Mouse (Mus musculus) midbrain, embryonic 14.5 days (tissue): ENCODE measurements at regions not wholly inside any gene's neighbourhood (a gene's known extent, or its start where the extent isn't known, plus 50 kb on each side); places are given as distances from the start of the nearest gene placed in this dataset.

Experiments
- ATAC-seq: fragments of 200-750 bp; cut with Nextera tagmentation; 2 replicates; pipeline ENCODE4 v1.8.0; 2017; ENCODE audit warnings: moderate number of reproducible peaks, moderate library complexity; ENCODE audit not compliant: low FRiP score, low TSS enrichment
- DNase-seq: peaks from one replicate; pipeline ENCODE4 v3.0.0-alpha.2; 2015
- H3K27ac ChIP-seq: fragments of 300-500 bp; sonication (generic); replicated peaks from 2 replicates; pipeline ENCODE4 v1.5.1; 2014; ENCODE audit warnings: mild to moderate bottlenecking, low read depth, low read length, moderate library complexity
- H3K27me3 ChIP-seq: fragments of 300-500 bp; sonication (generic); 2 replicates; pipeline ENCODE4 v1.6.1; 2014; ENCODE audit warnings: low read length, control low read depth, mixed read lengths; ENCODE audit not compliant: control insufficient read depth, insufficient read depth
- H3K36me3 ChIP-seq: fragments of 300-500 bp; sonication (generic); 2 replicates; pipeline ENCODE4 v1.6.1; 2014; ENCODE audit warnings: low read length, control low read depth; ENCODE audit not compliant: control insufficient read depth, insufficient read depth
- H3K4me1 ChIP-seq: fragments of 300-500 bp; sonication (generic); 2 replicates; pipeline ENCODE4 v1.6.1; 2014; ENCODE audit warnings: mild to moderate bottlenecking, antibody characterized with exemption, low read length, control low read depth; ENCODE audit not compliant: control insufficient read depth, insufficient read depth
- H3K4me2 ChIP-seq: fragments of 300-500 bp; sonication (generic); 2 replicates; pipeline ENCODE4 v1.6.1; 2014; ENCODE audit warnings: mild to moderate bottlenecking, low read length, moderate library complexity
- H3K4me3 ChIP-seq: fragments of 300-500 bp; sonication (generic); replicated peaks from 2 replicates; pipeline ENCODE4 v1.5.1; 2014; ENCODE audit warnings: low read depth, low read length
- H3K9ac ChIP-seq: fragments of 300-500 bp; sonication (generic); replicated peaks from 2 replicates; pipeline ENCODE4 v1.6.1; 2014; ENCODE audit warnings: mild to moderate bottlenecking, low read length, moderate library complexity
- H3K9me3 ChIP-seq: fragments of 300-500 bp; sonication (generic); 2 replicates; pipeline ENCODE4 v1.6.1; 2016; ENCODE audit warnings: low read length, control low read depth, mixed read lengths; ENCODE audit not compliant: control insufficient read depth
- WGBS: fragments of 180-500 bp; shearing (Covaris S2); extraction: QIAGEN DNeasy Blood & Tissue Kit; methylation state at CpG from one replicate; pipeline ENCODE4 v1.1.7; 2014; 5-methylcytosine and 5-hydroxymethylcytosine counted together

DNA sequence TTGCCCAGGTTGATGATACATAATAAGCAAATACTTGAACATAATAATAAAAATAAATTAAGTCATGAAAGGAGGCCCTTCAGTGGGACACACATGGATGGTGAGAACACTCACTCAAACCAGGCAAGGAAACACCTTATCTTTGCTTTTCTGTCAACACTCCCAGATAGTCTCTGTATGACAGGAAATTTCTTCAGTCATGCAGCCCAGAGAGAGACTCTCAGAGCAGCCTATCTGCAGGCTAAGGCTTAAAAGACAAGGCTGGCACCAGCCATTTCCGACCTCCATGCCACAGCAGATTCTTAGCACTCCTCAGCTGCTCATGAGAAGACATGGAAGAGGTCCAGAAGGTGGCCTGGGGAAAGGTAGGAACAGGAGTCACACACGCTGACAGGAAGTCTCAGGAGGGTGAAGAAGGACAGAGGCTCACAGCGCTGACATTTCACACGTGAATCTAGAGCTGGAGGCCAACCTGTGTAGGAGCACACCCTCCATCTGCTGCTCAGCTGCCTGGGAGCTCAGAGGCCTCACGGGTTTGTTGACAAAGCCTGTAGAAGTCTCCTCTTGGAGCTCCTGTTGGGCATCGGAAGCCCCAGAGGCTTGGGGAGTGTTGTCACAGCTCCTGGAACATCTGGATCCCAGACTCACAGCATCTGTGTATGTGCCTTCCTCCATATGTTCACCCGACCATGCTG is 232.3 kb downstream of the Qk start:
- Histone ChIP-seq H3K4me1 (no peaks in the 10 kb centered on the region), H3K36me3 (no peaks in the 10 kb centered on the region), H3K27ac (no peak overlapping the region), H3K27me3 (no peaks in the 10 kb centered on the region), H3K4me2 (no peak overlapping the region), H3K4me3 (no peak overlapping the region), H3K9ac (no peak overlapping the region), H3K9me3 (peaks cover 7% of the 10 kb centered on the region; the same call in 1 of the 2 replicates)
- no peak for ATAC-seq
- no peak for DNase-seq
- 81% methylated on average over 7 of the region's 7 CpGs for WGBS

DNA sequence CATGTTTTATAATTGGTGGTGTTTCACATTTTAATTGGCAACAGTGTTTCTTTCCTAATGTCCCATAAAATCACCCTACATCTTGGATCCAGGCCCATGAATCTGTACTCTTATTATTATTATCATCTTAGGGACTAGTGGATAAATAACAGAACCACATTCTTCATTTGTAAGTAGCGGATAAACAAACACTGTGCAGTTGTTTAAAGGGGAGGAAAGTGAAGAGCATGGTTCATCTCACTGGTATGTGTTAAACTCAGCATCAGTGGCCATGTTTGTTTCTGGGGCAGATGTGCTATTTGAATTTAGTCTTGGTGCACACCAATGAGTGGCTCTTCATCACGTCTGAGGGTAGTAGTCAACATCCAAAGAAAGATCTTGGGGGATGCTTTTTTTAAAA is 233.1 kb downstream of the Qk start:
- DNase-seq (no peak), ATAC-seq (no peak)
- H3K27ac ChIP-seq = no peak overlapping the region

DNA sequence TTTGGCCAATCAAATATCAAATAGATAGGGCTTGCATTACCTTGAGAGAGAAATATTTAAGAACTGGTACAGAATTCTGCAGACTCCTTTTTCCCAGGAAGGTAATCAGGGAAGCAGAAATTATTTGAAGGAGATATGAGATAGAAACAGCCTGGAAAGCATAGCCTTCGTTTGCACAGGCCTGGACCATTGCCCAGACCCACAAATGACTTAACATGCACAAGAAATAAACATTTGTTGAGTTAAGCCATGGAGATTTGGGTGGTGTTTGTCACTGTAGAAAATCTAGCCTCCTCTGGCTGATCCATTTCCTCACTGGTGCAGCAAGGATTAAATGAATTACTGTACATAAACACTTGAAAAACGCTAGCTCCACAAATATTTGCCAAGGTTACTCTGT is 233.5 kb downstream of the Qk start:
- Histone ChIP-seq H3K36me3 (no peaks in the 10 kb centered on the region), H3K9ac (no peak overlapping the region), H3K27ac (no peak overlapping the region), H3K4me2 (no peak overlapping the region), H3K27me3 (no peaks in the 10 kb centered on the region), H3K4me1 (no peaks in the 10 kb centered on the region), H3K4me3 (no peak overlapping the region), H3K9me3 (0 out of 2 replicates have a peak, but pooled peaks cover under 1% of the 10 kb centered on the region)
- DNase-seq (no peak), ATAC-seq (no peak)
- 77% methylated on average over 2 of the region's 2 CpGs for WGBS

More for the DNA sequence above, 233.1 kb downstream of the Qk start:
- 0 out of 2 replicates have a peak, but pooled peaks cover 3% of the 10 kb centered on the region for H3K9me3 ChIP-seq
- no peak overlapping the region for H3K4me2 ChIP-seq
- H3K27me3 ChIP-seq = no peaks in the 10 kb centered on the region
- H3K4me3 ChIP-seq = no peak overlapping the region
- no peak overlapping the region for H3K9ac ChIP-seq
- WGBS = 89% methylated on average over 2 of the region's 2 CpGs
- H3K4me1 ChIP-seq = no peaks in the 10 kb centered on the region
- H3K36me3 ChIP-seq = no peaks in the 10 kb centered on the region

DNA sequence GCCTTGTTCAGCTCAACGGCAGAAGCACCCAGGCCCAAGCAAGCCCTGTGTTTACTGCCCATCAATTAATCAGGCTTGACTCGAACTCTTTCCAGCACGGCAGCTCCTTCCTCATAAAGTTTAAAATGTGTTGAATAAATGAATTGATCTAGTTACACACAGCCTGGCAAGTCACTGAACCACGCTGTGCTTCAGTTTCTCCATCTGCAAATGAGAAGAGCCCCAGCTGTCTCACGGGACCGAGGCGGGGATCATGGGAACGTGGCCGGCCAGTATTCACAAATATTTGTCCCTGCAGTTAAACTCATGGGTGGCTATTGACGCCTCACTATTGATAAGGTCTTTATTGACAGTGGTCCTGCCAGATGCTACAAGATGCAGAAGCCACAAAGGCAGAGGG is 237.9 kb downstream of the Qk start:
- ATAC-seq (no peak), DNase-seq (no peak)
- Histone ChIP-seq H3K4me3 (no peak overlapping the region), H3K36me3 (no peaks in the 10 kb centered on the region), H3K4me1 (peaks cover 4% of the 10 kb centered on the region), H3K27ac (no peak overlapping the region), H3K9ac (no peak overlapping the region), H3K27me3 (no peaks in the 10 kb centered on the region), H3K9me3 (no peaks in the 10 kb centered on the region), H3K4me2 (no peak overlapping the region)
- 67% methylated on average over 10 of the region's 10 CpGs for WGBS

DNA sequence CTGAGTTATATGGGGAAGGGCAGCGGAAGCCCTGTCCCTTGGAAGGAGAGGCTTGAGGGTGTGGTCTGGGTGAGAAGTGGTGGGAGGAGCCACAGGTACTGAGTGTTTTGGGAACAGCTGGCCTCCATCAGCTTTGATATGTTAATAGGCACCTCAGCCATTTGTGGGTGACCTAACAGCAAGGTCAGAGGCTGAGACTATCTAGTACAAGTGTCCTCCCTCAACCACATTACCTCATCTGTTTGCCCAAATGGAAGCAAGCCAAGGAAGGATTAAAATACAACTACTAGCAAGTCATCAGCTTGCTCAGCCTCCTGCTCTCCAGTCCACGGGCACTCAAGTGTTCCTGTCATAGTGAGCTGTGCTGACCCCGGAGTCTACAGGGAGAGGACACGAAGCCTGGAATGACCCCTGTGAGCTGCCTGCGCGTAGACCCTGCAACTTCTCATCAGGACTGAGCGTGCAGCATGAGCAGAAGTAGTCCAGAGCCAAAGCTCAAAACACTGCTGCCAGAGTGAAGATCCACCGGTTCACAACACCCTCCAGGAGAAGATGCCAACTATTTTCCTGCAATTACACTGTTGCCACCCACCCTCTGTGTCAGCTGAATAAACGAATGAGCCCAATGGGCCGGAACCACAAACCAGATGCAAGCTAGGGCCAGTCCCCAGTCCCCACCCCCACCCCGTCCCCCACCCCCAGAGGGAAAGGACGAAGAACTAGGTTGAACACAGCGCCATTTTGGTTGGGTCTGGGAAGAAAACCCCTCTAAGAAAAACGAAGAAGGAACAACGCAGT is 239.6 kb downstream of the Qk start:
- H3K27ac ChIP-seq = no peak overlapping the region
- H3K27me3 ChIP-seq = no peaks in the 10 kb centered on the region
- H3K4me1 ChIP-seq = peaks cover 4% of the 10 kb centered on the region
- ATAC-seq = no peak; the same call in 1 of the 2 replicates
- DNase-seq = no peak
- no peaks in the 10 kb centered on the region for H3K9me3 ChIP-seq
- H3K9ac ChIP-seq = no peak overlapping the region
- no peak overlapping the region for H3K4me2 ChIP-seq
- H3K36me3 ChIP-seq = no peaks in the 10 kb centered on the region
- 88% methylated on average over 15 of the region's 15 CpGs for WGBS
- H3K4me3 ChIP-seq = no peak overlapping the region

DNA sequence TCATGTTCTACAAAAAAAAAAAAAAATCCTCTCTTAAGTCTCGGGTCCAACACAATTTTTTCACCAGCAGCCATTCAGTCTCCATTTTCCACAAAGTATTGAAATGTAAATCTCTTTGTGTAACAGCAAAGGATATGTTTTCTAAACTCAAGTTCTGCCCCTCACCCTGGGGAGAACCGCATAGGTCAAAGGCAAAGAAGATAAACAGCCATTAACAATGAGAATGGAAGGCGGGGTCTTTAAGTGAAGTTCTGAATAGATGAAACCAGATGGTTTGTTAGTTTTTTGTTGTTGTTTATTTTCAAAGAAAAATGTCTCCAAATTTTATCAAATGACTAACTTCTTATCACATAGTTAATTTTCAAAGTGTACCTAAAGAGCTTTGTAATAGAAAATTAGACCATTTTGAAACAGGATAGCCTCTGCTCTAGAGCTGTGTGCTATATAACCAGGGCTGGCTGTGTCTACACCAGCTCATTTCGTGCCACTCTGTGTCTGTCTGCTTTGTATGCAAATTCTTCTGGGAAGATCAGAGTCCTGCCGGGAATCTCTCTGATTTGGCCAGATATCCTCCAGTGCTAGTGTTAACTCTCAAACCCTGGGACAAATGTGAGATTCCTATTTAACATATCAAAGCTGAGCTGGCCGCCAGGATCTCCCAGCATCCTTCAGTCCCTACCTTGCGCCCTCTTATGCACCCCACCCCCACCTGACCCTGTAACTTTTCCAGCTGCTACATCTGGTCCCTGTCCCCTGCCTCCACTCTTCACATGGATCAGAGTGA is 240.9 kb downstream of the Qk start:
- Histone ChIP-seq H3K4me2 (no peak overlapping the region), H3K4me1 (peaks cover 4% of the 10 kb centered on the region), H3K36me3 (no peaks in the 10 kb centered on the region), H3K27ac (0 out of 2 replicates have a peak overlapping the region, but pooled peaks have one; percentile 8), H3K9me3 (no peaks in the 10 kb centered on the region), H3K27me3 (no peaks in the 10 kb centered on the region), H3K4me3 (no peak overlapping the region), H3K9ac (no peak overlapping the region)
- peak; percentile 49 for DNase-seq
- no peak; the same call in 1 of the 2 replicates for ATAC-seq
- WGBS = 14% methylated on average over 7 of the region's 7 CpGs

DNA sequence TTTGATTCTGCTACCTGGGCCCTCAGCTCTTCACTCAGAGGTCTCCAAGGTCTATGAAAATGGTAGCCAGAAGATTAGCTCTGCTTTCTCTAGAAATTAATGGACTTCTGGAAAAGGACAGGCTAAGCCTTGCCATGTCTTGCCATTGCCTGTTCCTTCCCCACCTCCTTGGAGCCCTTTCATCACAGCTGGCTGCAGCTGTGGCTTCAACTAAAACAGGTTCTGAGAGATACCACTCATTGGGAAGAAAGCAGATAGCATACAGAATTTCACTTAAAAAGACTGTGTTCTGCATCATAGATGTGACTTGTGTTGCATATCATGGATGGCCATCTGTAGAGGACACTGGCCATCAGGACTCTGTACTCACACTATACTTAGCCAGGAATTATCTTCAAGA is 246.4 kb downstream of the Qk start:
- DNase-seq = no peak
- Histone ChIP-seq H3K36me3 (no peaks in the 10 kb centered on the region), H3K4me3 (no peak overlapping the region), H3K4me1 (no peaks in the 10 kb centered on the region), H3K9me3 (no peaks in the 10 kb centered on the region), H3K9ac (no peak overlapping the region), H3K27ac (no peak overlapping the region), H3K4me2 (no peak overlapping the region), H3K27me3 (no peaks in the 10 kb centered on the region)
- no peak for ATAC-seq

DNA sequence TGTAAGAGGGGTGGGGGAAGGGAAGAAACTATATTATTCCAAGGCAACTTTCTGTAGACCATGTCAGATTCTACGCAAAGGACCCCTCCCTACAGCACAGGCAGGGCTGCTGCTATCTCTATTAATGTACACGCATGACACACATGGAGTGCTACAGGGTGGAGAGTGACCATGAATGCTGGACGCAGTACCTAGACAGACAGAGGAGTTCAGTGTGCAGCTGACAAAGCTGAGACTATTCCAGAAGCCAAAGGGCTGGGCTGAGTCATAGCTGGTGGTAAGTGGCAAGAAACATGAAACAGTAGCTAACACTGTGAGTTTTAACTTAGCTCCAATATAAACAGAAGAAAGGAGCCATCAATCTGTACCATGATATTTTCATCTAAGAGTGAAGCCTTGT is 250.4 kb downstream of the Qk start:
- H3K27ac ChIP-seq = no peak overlapping the region
- no peaks in the 10 kb centered on the region for H3K36me3 ChIP-seq
- H3K4me1 ChIP-seq = no peaks in the 10 kb centered on the region
- WGBS = 94% methylated on average over 3 of the region's 3 CpGs
- H3K4me3 ChIP-seq = no peak overlapping the region
- ATAC-seq (no peak), DNase-seq (no peak)
- no peaks in the 10 kb centered on the region for H3K9me3 ChIP-seq
- no peaks in the 10 kb centered on the region for H3K27me3 ChIP-seq
- H3K4me2 ChIP-seq = no peak overlapping the region
- no peak overlapping the region for H3K9ac ChIP-seq
